Mouse (Mus musculus): ENCODE measurements around the gene Mdm1.

Gene Mdm1

DNA sequence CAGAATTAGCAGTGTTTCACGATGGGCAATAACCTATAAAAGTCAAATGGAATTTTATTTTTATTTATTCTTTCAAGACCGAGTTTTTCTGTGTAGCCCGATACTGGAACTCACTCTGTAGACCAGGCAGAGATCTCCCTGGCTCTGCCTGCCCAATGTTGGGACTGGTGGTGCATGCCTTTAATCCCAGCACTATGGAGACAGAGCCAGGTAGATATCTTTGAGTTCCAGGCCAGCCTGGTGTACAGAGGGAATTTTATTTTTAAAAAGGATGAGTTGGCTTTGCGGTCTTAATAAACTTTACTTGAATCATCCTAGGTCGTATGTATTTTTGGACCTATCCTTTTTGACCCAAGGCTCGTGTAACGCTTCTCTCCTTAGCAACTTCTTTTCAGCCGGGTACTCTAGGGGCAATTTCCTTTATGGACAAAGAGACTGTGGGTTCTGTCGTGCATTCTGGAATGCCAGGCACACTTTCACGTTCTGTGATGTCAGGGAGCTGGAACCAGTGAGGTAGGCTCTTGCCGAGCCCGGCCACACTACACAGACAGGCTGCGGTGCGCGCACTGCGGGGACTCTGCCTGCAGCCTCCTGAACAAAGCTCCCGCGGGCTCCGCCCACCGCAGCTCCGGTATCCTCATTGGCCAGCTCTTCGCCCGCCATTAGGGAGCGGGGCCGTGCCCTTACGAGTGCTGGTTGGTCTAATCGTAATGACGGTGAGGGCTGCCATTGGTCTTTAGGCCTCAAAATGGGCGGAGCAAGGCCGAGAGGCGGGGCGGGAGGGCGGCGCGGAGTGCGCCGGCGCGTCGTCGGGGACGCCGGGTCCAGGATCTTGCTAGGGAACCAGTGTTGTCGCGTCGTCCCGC lies at the start of gene Mdm1:
TSS of gene Mdm1 (plus strand) at position 794 of the 866 bp plus-strand sequence.
- peak; percentile 99 for DNase-seq (ENCODE audit: low spot score)

DNA sequence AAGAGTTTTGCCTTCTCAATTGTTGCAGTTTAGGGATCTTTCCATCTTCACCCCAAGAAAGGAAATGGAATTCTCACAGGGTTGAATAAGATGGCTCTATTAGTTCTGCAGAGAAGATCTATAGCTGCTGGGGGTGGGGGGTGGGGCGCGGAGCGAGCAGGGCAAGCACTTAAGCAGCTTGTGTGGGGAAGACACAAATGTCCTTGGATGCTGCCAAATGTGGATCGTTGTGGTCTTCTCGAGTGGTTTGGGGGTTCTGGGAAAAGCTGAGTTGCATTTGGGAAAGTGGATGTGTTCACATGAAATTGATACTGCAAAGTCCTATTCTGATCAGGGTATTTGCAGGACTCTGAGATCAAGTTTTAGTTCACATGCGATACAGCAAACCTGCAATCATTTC lies 48.9 kb upstream of the Mdm1 start:
- DNase-seq (ENCODE audit: low spot score), result no peak

DNA sequence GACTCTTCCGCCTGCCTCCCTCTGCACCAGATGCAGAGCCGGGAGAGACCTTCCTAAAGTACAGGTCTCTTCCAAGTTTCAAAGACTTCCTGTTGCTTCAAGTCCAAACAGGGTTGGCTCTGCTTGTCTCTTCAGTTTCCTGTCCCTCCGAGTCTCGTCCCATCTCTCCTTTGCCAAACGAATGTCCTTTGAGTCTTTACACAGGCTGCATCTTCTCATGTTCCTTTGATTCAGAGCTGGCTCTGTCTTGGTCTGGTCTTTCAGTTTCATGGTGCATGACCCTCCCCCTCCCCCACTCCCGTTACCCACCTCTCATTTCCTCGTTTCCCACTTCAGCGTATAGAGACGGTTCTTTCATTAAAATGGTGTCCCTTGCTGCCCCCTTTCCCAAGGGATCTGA lies 47.9 kb upstream of the Mdm1 start:
- DNase-seq (ENCODE audit: low spot score), result no peak

DNA sequence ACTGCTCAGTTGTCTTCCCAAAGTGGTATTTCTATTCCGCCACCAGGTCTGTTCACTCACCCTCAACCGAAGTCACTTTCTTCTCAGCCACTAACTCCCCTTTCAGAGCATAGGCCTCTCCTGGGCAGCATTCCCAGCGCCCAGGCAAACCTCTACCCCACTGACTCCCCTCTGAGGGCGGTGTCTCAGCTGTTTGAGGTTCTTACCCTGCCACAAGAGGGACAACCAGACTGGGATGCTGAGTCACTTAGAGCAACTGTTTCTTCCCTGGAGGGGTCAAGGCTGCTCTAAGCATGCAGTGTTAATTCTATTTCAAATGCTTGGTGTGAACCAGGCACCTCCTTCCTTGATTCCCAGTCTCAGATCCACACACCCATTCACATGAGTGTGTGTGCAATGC lies 46.8 kb upstream of the Mdm1 start:
- DNase-seq (ENCODE audit: low spot score), result no peak

DNA sequence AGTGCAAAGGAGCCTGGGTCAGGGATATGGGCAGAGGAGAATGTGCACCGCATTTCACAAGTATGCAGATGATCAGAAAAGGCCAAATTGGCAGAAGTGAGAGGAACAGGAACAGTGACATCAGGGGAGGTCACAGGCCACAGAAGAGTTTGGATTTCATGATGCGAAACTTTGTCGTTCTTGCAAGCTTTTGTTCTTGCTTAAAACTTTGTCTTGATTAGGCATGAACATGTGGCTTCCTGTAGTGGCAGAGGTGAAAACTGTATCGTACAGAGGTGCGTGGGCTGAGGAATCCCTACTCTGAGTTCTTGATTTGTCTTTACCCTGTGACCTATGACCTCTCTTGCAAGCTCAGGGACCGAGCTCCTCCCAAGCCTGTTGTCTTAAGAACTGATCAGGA lies 45.4 kb upstream of the Mdm1 start:
- no peak for DNase-seq (ENCODE audit: low spot score)

DNA sequence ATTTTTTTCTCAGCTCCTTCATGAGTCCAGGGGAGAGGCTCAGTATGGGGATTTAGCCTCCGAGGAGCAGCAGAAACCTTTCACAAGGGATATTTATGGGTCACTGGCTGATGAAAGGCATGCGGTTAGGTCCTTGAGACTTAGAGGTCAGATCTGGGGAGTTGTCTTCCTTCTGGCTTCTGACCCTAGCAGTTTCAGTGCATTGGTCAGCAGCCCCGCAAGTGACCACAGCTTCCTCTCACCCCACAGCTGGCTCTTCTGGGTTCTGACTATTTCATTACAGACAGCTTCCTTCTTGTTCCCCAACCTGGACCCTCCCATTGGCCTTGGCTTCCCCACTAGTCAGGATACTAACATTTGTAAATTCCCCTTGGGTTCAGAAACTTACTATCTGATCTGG lies 43.7 kb upstream of the Mdm1 start:
- no peak for DNase-seq (ENCODE audit: low spot score)

DNA sequence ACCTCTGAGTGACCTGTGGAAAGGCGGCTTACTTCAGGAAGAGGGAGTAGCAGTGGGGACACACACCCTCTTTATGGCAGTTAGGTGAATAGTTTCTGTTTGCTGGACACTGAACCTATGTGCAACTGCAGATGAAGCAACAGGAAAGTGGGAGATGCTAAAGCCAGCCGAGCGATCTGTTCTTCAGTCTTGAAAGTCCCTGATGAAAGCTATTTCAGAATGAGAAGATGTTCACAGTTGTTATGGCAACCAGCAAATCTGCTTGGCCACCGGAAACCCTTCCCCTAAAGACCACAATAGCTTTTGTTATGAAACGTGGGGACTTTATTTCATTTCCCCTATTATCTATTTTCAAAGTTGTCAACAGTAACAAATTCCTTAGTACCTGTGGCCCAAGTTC lies 41.0 kb upstream of the Mdm1 start:
- DNase-seq (ENCODE audit: low spot score), result no peak

DNA sequence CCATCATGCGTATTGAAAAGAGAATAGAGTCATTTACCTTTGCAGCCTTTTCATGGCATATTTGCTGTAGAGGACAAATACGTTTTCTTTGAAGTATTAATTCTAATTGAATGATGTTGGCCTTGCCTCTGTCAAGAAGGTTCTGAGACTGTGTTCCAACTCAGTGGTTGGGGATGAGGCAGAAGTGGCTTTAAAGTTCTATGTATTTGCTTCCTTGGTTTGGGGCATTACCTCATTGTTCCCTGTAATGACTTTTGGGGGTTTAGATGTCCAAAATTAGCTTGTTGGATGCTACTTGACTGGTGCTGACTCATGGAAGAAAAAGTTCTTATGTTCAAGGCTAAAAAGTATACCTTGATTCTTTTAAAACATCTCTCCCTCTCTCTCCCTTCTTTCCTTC lies 40.6 kb upstream of the Mdm1 start:
- DNase-seq (ENCODE audit: low spot score), result no peak

DNA sequence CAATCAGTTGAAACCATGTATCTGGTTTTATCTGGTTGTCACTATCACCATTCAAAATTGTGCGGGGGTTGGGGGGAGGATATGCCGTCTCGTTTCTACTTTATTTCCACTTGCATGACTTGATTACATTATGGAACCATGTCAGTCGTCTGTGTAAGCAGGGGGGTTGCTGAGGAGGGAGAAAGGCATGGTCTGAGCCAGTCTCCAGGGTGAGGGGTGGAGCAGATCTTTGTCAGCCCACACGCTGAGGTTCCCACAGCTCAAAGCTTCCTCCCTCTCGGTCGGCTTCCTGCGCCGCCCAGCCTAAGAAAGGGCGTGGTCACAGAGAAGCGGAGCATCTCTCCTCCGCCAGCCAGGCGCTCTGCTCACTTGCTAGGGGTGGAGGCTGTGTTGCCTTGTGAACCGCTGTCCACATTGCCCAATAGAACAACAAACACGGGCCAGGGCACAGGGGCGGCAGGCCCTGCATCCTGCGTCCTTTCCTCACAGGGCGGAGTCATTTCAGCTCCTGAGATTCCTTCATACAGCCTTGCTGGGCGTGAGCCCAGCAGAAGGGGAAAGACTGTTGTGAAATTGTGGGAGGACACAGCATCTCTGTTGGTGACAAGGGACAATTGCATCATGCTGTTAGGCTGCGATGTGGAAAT lies 38.5 kb upstream of the Mdm1 start:
- peak; percentile 88 for DNase-seq (ENCODE audit: low spot score)

DNA sequence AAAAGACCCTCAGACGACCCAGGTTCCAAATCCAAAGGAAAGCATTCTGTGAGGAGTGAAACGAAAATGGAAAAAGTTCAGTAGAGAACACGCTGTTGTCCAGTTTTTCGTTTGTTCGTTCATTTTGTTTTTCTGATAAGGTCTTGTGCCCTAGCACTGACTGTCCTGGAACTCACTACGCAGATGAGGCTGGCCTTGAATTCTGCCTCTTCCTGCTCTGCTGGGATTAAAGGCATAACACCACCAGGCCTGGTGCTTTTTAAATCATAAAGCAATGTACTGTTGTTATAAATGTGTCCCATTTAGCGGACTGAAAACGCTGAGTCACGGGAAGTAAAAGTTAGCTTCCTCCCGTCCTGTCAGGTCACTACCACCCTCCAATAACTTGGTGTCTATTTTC lies 37.7 kb upstream of the Mdm1 start:
- DNase-seq (ENCODE audit: low spot score), result no peak

DNA sequence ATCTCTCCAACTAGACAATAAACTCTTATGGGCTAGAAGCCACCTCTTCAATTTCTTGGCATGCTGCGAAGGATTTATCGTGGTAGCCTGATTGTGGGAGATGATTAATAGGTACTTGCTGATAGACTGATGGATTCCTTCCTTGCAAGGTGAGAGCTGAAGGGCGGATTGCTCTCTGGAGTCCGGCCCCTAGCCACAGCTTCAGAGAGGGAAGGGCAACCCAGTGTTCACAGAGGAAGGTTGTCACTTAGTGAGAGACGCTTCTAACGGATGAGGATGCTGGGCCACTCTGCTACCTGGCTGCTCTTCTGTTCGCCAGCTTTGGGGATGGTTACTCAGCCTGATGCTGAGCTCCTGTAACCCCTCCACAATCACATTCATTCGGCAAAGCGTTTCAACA lies 34.6 kb upstream of the Mdm1 start:
- DNase-seq (ENCODE audit: low spot score), result no peak

DNA sequence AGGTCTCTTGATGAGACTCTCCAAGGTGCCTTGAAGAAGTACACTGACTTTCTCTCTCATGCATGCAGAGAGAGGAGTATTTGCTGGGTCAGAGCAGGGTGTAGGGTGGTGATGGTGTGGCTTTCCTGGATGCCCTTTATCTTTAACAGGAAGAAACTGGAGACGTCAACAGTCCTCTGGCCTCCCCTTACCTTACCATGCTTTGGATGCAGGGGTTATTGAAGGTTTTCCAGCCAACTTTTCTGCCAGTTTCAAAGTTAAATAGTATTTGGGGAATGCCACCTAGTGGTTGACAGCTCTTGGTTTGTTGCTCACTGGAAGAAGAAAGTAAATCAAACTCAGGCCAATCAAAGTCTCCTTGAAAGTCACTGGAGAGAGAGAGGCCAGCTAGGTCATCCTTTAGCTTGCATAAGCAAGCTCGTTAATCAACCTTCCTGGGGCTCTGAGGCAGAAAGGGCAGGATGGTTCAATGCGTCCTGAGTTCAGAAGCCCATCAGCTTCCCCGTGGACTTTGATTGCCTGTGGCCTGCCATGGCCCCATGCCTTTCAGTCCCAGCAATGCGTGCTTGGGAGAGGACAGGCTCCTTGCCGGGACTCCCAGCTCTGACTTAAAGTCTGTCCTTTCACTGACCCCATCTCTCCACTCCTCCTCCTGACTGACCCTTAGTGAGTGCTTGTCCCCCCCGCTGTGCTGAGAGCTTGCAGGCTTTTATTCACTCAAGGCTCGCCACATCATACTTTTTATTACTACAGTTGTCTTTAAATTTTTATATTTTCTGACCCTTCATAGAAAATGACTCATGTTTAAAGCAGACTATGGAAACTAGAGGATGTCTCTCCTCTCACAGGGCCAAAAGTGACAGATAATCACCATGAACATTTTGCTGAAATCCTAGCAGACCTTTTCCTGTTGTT lies 31.3 kb upstream of the Mdm1 start:
- peak; percentile 85 for DNase-seq (ENCODE audit: low spot score)

DNA sequence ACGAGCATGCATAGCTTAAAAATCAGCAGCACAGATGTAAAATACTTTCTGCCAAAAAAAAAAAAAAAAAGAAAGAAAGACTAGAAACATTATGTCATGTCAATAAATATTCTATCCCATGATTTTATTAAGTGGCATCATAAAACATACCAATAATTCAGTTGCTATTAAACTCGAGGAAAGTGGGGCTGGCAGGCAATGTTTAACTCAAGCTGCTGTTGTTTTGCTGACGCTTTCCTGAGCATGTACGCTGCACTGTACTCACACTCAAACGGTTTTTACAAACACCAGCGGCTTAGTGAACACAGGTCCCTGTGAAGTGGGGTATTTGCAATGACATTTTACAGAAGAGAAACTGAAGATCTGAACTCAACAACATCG lies 30.7 kb upstream of the Mdm1 start:
- DNase-seq (ENCODE audit: low spot score), result no peak

DNA sequence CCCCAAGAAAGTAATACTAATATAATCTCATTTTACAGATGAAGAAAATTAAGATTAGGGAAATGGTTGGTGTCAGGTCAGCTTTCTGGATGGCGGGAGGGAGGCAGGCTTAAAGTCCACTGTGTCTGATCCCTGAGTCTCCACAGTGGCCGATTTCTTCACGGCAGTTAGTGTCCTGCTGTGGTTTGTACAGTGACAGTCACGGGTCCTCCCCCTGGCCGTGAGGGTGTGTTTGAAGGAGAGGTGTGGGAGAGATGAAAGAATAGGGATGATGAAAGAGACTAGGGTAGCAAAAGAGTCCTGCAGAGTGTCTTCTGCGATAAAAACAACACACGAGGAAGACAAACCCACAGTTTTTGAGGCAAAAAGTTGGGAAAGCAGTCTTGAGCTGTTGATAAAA lies 30.0 kb upstream of the Mdm1 start:
- no peak for DNase-seq (ENCODE audit: low spot score)

DNA sequence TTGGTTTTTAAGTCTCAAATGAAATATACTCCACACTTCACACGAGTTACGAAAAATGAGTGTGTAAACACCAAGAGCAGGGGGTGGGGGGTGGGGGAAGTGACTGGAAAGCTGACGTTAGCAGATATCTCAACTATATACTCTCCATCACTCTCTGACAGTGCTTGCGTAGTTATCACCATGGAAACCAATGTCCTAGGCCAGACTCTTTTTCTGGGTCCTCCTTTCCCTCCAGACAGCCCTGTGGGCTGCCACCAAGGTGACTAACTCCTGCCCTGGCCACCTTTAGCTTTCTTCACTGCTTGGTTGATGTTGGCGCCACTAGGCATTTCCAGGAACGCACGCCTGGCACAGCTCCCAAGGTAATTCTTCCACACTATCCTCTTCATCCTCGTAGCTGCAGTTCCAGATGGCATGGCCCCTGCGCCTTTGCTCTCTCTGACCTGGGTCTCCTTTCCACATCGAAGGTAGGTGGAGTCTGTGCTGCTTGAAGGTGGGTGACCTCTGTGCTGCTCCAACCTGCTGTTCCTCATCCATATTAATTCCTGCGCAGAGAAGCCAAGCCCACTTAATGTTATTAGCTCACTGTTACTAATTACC lies 29.2 kb upstream of the Mdm1 start:
- DNase-seq (ENCODE audit: low spot score), result no peak

DNA sequence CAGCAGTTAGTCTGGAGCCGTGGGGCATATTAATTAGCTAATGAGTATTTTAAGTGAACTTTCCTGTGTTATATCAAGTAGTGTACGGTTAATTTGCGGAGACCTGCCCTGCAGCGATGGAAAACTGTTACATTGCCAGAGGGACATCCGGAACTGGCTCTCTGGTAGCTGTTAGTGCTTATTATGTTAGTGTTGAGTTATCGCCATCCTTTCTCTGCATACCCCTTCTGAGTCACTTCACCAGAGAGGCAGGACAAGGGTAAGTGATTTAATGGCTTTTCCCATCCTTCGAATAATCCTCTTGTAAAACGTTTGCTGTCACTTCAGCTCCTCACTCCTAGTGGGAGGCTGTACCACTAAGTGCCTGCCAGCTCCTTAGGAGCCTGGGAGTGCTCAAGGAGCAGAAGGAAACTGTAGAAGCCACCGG lies 28.3 kb upstream of the Mdm1 start:
- DNase-seq (ENCODE audit: low spot score), result no peak

DNA sequence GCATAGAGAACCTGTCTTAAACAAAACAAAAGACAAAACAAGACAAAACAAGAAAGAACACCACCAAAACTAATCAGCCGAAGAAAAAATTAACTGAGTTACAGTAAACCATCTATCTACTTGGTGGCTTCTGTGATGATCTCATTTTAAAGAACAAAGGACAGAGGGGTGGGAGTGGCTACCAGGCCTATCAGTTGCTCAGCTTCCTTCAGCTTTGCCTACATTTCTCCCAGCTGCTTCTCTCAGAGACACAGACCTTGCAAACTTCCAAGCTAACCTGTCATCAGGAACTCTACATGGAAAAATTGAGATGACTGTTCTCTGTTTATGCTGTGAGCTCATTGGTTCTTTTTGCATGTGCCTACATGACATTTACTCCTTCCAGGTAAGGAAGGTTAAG lies 27.3 kb upstream of the Mdm1 start:
- DNase-seq (ENCODE audit: low spot score), result no peak

DNA sequence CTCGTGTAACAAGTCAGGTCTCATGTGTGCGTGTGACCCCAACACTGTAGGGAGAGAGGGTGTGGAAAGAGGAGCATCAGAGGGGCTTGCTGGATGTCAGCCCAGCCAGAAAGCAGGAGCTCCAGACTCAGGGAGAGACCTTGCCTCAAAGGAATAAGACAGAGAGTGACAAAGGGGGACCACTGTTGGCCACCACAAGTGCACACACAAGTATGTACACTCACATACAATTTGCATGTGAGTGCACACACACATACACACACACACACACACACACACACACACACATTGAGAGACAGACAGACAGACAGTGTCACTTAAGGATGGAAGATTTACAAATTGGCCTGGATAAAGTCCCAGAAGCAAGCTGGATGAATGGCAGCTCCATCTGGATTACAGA lies 25.2 kb upstream of the Mdm1 start:
- no peak for DNase-seq (ENCODE audit: low spot score)

DNA sequence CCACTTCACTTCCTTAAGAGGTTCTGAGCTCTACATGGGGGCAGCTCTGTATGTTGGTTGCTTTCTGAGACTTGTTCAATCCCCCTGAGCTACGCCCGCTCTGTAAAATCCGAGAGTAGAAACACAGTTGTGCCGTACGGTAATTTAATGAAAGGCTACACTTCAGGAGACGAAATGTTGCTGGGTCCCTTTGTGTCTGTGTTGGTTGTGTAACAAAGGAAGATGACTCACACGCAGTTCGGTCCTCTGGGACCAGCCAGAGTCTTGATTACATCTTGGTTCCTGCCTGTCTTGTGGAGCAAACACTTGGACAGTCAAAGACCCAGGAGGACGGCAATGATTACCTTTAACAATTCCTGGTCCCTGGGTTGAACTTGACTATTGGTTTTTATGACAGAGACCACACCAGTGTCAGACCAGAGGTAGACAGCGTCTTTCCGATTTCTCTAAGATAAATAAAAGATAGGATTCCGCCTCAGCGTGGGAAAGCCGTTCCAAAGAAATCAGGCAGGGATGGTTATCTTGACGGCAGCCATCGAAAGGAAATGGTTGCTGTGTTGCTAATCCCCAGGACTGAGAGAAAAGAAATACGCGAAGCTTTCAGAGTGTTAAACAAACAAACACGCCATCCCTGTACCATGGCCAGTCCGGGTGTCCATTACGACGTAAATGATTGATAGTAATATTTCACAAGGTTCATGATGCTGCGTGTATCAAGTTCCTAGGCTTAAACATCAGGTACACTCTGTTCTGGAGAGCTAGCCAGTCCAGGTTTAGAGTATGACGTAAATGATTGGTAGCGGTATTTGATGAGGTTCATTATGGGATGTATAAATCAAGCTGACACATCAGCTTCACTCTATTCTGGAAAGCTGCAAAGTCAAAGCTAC lies 20.3 kb upstream of the Mdm1 start:
- no peak for DNase-seq (ENCODE audit: low spot score)

DNA sequence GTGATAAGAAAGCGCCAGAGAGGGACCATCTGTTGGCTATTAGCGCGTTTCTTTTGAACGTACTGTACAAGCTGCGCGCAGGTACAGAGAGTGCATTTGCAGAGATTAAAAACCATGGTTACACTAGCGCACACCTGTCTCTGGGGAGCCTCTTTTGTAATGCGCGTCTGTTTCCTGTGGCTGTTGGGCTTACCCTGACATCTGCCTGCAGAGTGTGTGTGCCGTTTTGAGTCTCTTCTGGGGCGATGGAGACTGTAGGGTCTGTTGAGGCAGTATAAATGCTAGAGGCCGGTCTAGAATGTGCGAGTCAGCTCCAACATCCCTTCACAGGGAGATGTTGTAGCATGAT lies 19.7 kb upstream of the Mdm1 start:
- peak; percentile 49 for DNase-seq (ENCODE audit: low spot score)

DNA sequence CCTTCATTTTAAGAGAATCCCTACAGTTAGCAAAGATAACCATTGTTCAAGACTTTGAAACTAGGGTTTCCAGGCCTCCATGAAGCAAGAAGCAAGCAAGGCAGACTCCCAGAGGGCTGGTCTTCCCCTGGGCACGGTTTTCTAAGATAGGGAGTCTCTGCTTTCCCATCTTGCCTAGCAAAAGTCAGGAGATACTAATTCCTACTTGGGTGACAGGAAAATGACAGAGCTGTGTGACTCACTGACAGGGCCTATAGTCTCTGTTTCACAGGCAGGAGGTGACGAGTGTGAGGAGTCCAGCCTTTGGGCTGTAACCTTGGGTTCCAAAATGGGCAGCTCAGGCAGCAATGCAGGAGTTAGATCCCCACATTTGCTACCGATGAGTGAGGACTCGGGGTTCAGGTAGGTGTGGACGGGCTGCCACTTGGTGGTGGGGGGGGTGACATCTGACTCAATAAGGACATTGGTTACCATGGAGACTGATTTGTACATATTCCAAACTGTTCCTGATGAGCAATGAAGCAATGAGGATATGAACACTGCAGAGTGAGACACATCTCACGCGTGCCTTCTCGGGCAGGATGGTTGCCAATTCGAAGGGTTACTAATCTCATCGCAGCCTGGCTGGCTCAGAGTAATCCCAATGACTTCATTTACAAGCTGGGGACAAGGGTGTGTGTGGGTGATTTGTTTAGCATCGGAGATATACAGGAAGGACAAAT lies 19.0 kb upstream of the Mdm1 start:
- DNase-seq (ENCODE audit: low spot score), result no peak
